Mouse (Mus musculus): Measurements from ENCODE around the gene Tyw5. TPM values are rescaled to one million over a fixed set of nuclear protein-coding genes. Genes with fewer than 3 reads are reported as not detected.

Tyw5 gene
- 1 to 10 TPM in 1 of 2 experiments, under 1 TPM in 1; 0.32 to 6.7 TPM for polyA plus RNA-seq (2012; fragmentation: generic; extraction: Trizol)

DNA sequence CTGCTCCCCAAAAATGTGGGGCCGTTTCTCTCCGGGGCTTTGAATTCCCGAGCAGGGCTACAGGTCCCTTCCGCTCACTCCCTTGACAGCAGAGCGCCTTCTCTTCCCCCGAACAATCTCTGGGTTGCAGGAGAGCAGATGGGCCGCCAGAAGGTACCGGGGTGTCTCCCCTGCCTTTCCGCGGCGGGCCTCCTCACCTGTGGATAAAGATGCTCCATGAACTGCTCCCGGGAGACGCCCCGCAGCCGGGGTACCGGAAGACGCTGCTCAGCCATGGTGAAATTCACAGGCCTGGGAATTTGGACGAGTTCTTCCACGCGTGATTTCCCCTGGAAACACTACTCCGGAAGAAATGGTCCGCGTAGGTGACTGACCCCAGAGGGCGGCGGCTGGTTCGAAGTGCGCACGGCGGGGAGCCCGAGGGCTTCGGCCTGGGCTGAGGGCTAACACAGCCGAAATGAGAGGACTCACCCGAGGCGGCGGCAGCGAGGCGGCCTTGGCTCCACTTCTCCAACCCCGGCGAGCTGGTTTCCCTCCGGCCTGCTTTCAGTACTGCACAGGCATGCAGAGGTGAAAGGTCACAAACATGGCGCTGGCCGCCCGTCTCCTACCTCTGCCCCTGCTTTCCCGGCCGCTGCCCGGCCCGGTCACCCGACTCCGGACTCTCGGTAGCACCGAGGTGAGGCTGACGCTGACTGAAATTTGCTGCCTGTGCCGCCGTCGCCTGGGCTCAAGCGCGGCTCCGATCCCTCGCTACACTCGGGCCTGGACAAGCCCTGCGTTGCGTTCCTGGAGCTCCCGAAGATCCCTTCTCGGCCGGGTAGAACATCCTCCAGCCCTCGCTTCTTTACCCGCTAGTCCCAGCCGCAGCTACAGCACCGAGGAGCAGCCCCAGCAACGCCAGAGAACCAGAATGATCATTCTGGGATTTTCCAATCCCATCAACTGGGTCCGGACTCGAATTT lies at the start of gene Tyw5, which contains the start of gene Maip1:
Tyw5 (minus strand) TSS at position 915 of the 965 bp plus-strand sequence.
Maip1 (plus strand) TSS at position 142 of the 965 bp plus-strand sequence.

GRCm38 (mm10) chr1:57377376-57378341 lies 29.2 kb downstream of the Tyw5 start, which contains the start of gene 1700066M21Rik:
TSS of gene 1700066M21Rik (plus strand) at chr1:57377620.

Other genes with a start within 250 kb of the Tyw5 start
- gene 1700066M21Rik, start 29.5 kb downstream of the Tyw5 start, polyA plus RNA-seq (2012; fragmentation: generic; extraction: Trizol) = 1 to 10 TPM in 1 of 2 experiments, under 1 TPM in 1; 0.21 to 1.7 TPM
- 1 to 10 TPM; 1.7 to 4.8 TPM for gene Maip1, start 773 bp downstream of the Tyw5 start, polyA plus RNA-seq (2012; fragmentation: generic; extraction: Trizol)